Mouse (Mus musculus) induced T-regulatory cell, adult 2 months (primary cell): ENCODE data around the gene Rgs10.

ENCODE experiments used
- DNase-seq: peaks from one replicate; pipeline ENCODE4 v3.0.0-alpha.2; 2012; ENCODE audit warnings: low read depth

Rgs10 gene

GRCm38 (mm10) chr7:128417930-128418779, at the start of gene Rgs10:
Gene Rgs10, minus strand, starts transcription at chr7:128418758.
- DNase-seq: peak; percentile 67

GRCm38 (mm10) chr7:128462406-128462805, 43.8 kb upstream of the Rgs10 start:
- DNase-seq: peak; percentile 38

- DNase-seq: peak; percentile 97
These were observed 43.0 kb upstream of the Rgs10 start, which contains the start of gene Tial1 for GRCm38 (mm10) chr7:128461285-128462215. Gene Tial1, minus strand, starts transcription at chr7:128461717.

GRCm38 (mm10) chr7:128460865-128461228, 42.3 kb upstream of the Rgs10 start:
- DNase-seq: no peak

- DNase-seq: peak; percentile 68
These were observed 41.7 kb upstream of the Rgs10 start for GRCm38 (mm10) chr7:128460131-128460864.

- no peak for DNase-seq
These were observed 41.2 kb upstream of the Rgs10 start for GRCm38 (mm10) chr7:128459791-128460130.

GRCm38 (mm10) chr7:128458011-128458410, 39.5 kb upstream of the Rgs10 start:
- DNase-seq: no peak

GRCm38 (mm10) chr7:128452731-128453130, 34.2 kb upstream of the Rgs10 start:
- DNase-seq: no peak

- no peak for DNase-seq
These were observed 22.0 kb upstream of the Rgs10 start for GRCm38 (mm10) chr7:128440584-128440983.

- DNase-seq: no peak
These were observed 20.7 kb upstream of the Rgs10 start for GRCm38 (mm10) chr7:128439251-128439650.

- no peak for DNase-seq
These were observed 19.6 kb upstream of the Rgs10 start for GRCm38 (mm10) chr7:128438131-128438530.

- no peak for DNase-seq
These were observed 14.7 kb upstream of the Rgs10 start for GRCm38 (mm10) chr7:128433213-128433612.

- DNase-seq: no peak
These were observed 14.0 kb upstream of the Rgs10 start for GRCm38 (mm10) chr7:128432574-128432973.

- DNase-seq: no peak
These were observed 3.9 kb upstream of the Rgs10 start for GRCm38 (mm10) chr7:128422491-128422890.

GRCm38 (mm10) chr7:128421701-128422100, 3.1 kb upstream of the Rgs10 start:
- no peak for DNase-seq

- DNase-seq: no peak
These were observed 1.1 kb upstream of the Rgs10 start for GRCm38 (mm10) chr7:128419690-128420089.

- peak; percentile 67 for DNase-seq
These were observed 1.2 kb downstream of the Rgs10 start for GRCm38 (mm10) chr7:128417226-128417929.

- no peak for DNase-seq
These were observed 1.9 kb downstream of the Rgs10 start for GRCm38 (mm10) chr7:128416664-128417063.

- DNase-seq: no peak
These were observed 4.1 kb downstream of the Rgs10 start for GRCm38 (mm10) chr7:128414433-128414832.

GRCm38 (mm10) chr7:128412071-128412833, 6.3 kb downstream of the Rgs10 start:
- no peak for DNase-seq
